Mouse (Mus musculus): ENCODE data around the gene Xrn1. TPM values are rescaled to one million over a fixed set of nuclear protein-coding genes. Genes with fewer than 3 reads are reported as not detected.

Xrn1 gene
- total RNA-seq, 2 experiments from 2014 or later: 26.2 to 27.4 TPM

GRCm38 (mm10) chr9:95979896-95980295 lies 25.3 kb downstream of the Xrn1 start:
- DNase-seq (ENCODE audit: extremely low spot score in 1 of 2, low spot score in 2 of 2): no peak
- Histone ChIP-seq H3K27ac (no peak overlapping the region), H3K4me3 (no peak overlapping the region)
- no peak for TF ChIP-seq CTCF (IDR thresholded peaks at IDR 0.05)
- intact Hi-C loops (cut with DNase I): no loop called here

DNA sequence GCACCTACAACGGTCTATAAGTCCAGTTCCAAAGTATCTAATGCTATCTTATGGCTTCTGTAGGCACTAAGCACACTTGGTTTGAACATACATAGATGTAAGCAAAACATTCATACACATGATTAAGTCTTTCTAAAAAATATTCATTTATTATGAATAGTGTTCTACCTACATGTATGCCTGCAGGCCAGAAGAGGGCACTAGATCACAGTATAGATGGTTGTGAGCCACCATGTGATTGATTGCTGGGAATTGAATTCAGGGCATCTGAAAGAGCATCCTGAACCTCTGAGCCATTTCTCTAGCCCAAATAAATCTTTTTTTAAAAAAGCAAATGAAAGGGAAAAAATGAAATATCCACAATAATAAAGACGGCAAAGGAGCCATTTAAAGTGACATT lies 37.7 kb downstream of the Xrn1 start:
- no peak overlapping the region for H3K4me3 ChIP-seq
- TF ChIP-seq CTCF (IDR thresholded peaks at IDR 0.05): peak; percentile 8
- no peak for DNase-seq (ENCODE audit: extremely low spot score in 1 of 2, low spot score in 2 of 2)
- H3K27ac ChIP-seq: no peak overlapping the region
- intact Hi-C loops (cut with DNase I): loop anchor here (10.0 kb wide), 1 partner anchor 117 kb away; no protein-coding TSS in a partner anchor

DNA sequence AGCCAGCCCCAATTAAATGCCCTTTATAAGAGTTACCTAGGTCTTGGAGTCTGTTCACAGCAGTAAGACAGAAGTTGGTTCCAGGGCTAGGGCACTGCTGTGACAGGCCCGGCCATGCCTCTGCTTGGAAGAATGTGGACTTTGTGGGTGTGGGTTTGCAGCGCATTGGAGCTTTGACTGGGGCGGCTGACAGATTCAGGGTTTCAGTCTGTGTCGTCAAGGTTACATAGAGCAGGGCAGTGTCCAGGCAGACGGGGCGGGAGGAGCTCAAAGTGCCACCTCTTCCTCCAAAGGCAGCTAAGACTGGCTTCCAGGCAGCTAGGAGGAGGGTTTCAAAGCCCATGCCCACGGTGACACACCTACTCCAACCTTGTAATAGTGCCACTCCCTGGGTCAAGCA lies 49.9 kb downstream of the Xrn1 start:
- intact Hi-C loops (cut with DNase I): no loop called here
- Histone ChIP-seq H3K27ac (no peak overlapping the region), H3K4me3 (no peak overlapping the region)
- DNase-seq (ENCODE audit: extremely low spot score in 1 of 2, low spot score in 2 of 2): no peak
- TF ChIP-seq CTCF (IDR thresholded peaks at IDR 0.05): no peak

DNA sequence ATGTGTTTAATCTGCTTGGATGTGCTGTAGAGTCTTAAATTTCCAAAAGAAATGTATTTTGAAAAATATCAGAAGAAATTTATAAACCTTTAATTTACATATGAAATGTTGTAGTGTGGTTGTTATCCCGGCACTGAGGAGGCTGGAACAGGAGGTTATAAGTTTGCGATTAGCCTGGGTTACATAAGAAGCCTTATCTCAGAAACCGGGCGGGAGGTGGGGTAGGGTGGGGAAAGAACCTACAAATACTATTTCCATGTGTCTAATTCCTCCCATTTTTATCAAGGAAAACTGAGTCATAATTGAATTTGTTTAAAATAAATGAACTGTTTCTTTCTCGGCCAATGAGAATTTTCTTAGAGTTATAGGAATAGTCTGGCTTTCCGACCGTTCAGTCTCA lies 56.1 kb downstream of the Xrn1 start:
- no peak for TF ChIP-seq CTCF (IDR thresholded peaks at IDR 0.05)
- Histone ChIP-seq H3K4me3 (no peak overlapping the region), H3K27ac (no peak overlapping the region)
- intact Hi-C loops (cut with DNase I): no loop called here
- no peak for DNase-seq (ENCODE audit: extremely low spot score in 1 of 2, low spot score in 2 of 2)

GRCm38 (mm10) chr9:96023921-96024320 lies 69.4 kb downstream of the Xrn1 start:
- TF ChIP-seq CTCF (IDR thresholded peaks at IDR 0.05): no peak
- no peak overlapping the region for H3K4me3 ChIP-seq
- H3K27ac ChIP-seq: no peak overlapping the region
- intact Hi-C loops (cut with DNase I): no loop called here
- DNase-seq (ENCODE audit: extremely low spot score in 1 of 2, low spot score in 2 of 2): no peak

DNA sequence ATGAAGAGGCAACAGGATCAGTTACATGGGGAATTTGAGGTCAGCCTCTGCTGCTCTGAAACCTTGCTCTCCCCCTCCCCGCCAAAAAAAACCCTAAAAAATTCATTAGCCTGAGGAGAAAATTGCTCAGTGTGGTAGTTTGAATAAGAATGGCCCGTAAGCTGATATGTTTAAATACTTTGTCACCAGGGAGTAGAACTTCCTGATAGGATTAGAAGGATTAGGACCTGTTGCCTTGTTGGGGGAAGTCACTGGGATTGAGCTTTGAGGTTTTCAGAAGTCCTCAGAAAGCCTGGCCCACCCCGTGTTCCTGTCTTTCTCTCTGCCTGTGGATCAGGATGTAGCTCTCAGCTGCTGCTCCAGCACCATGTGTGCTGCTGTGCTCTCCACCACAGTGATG lies 73.4 kb downstream of the Xrn1 start:
- no peak for TF ChIP-seq CTCF (IDR thresholded peaks at IDR 0.05)
- no peak for DNase-seq (ENCODE audit: extremely low spot score in 1 of 2, low spot score in 2 of 2)
- intact Hi-C loops (cut with DNase I): no loop called here
- Histone ChIP-seq H3K27ac (no peak overlapping the region), H3K4me3 (no peak overlapping the region)

DNA sequence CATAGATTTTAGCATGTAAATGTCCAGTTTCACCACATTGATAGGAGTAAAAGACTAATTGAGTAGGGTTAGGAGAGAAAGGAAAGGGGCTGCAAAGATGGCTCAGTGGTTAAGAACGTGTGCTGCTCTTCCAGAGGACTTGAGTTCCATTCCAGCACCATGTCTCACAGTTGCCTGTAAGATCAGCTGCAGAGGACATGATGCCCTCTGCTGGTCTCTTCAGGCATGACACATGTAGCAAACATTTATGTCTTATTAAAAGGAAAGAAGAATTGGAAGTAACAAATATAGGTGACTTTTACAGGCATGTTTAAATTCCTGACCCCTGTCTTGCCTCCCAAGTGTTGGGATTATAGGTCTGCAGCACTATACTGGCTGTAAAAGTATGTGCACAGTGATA lies 74.3 kb downstream of the Xrn1 start:
- Histone ChIP-seq H3K27ac (no peak overlapping the region), H3K4me3 (no peak overlapping the region)
- intact Hi-C loops (cut with DNase I): no loop called here
- DNase-seq (ENCODE audit: extremely low spot score in 1 of 2, low spot score in 2 of 2): peak in 1 of 2 experiments; percentile 29
- peak; percentile 70 for TF ChIP-seq CTCF (IDR thresholded peaks at IDR 0.05)

- intact Hi-C loops (cut with DNase I): no loop called here
- no peak for TF ChIP-seq CTCF (IDR thresholded peaks at IDR 0.05)
These were observed 75.3 kb downstream of the Xrn1 start for GRCm38 (mm10) chr9:96029886-96030285.

DNA sequence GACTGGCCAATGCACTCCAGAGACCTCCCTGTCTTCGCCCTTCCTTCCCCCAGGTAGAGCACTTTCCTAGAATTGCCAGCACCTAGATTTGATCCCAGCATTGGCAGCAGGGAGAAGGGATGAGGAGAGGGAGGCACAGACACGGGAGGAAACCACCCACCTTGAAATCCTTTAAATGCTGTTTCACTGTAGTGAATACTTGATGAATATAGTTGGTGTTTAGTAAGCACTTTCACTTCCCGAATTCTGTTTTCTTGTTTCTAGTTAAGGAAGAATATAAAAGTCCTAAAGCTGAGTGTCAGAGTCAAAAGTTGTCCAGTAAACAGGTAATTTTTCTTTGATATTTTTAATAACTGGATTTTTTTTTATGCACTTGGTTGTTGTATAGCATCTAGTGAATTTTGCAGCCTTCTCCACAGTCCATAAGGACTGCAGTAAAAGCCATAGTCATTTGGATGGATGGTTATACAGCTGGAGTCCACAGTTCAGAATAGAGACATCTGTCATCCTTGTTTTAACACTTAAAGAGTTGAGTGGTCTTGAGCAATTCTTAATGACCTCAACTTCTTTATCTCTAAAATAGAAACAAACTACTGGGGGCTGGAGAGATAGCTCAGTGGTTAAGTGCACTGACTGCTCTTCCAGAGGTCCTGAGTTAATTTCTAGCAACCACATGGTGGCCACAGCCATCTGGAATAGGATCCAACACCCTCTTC lies 81.0 kb downstream of the Xrn1 start:
- H3K4me3 ChIP-seq: no peak overlapping the region
- intact Hi-C loops (cut with DNase I): no loop called here
- H3K27ac ChIP-seq: no peak overlapping the region
- no peak for TF ChIP-seq CTCF (IDR thresholded peaks at IDR 0.05)
- DNase-seq (ENCODE audit: extremely low spot score in 1 of 2, low spot score in 2 of 2): no peak

More at GRCm38 (mm10) chr9:96029886-96030285, 75.3 kb downstream of the Xrn1 start:
- no peak for DNase-seq (ENCODE audit: extremely low spot score in 1 of 2, low spot score in 2 of 2)
- Histone ChIP-seq H3K4me3 (no peak overlapping the region), H3K27ac (no peak overlapping the region)

- no peak for DNase-seq (ENCODE audit: extremely low spot score in 1 of 2, low spot score in 2 of 2)
- intact Hi-C loops (cut with DNase I): no loop called here
- H3K27ac ChIP-seq: no peak overlapping the region
- no peak for TF ChIP-seq CTCF (IDR thresholded peaks at IDR 0.05)
- no peak overlapping the region for H3K4me3 ChIP-seq
These were observed 89.7 kb downstream of the Xrn1 start for GRCm38 (mm10) chr9:96044214-96044613.

DNA sequence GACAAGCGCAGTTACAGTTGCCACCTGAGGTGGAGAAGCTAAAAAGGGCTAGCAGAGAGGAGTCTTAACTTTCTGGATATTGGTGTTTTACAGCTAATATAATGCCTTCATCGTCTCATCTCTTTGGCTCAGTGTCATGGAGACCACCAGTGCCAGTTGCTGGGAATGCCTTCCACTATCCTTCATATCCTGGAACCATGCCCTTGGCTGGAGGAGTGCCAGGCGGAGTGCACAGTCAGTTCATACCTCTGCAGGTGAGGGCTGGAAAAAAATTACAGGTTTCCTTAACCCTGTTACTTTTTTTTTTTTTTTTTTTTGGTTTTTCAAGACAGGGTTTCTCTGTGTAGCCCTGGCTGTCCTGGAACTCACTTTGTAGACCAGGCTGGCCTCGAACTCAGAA lies 96.9 kb downstream of the Xrn1 start:
- intact Hi-C loops (cut with DNase I): no loop called here
- DNase-seq (ENCODE audit: extremely low spot score in 1 of 2, low spot score in 2 of 2): no peak
- no peak for TF ChIP-seq CTCF (IDR thresholded peaks at IDR 0.05)
- no peak overlapping the region for H3K27ac ChIP-seq
- H3K4me3 ChIP-seq: no peak overlapping the region

DNA sequence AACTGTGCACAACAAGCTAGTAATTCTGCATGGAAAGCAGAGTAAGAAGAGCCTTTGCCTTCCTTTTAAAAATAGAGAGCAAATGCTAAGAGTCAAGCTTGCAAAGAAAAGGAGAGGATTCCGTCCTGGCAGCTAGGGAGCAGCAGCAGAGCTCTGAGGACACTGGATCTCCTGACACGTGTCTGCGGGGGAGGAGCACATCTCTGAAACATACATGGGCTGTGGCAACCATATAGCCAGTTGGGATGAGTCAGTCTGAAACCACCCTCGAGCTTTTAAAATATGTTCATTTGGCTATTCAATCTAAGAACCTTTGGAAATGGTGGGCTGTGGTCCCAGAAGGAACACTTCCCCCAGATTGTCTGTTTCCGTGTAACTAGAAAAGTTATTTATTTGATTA lies 100.3 kb downstream of the Xrn1 start:
- intact Hi-C loops (cut with DNase I): loop anchor here (5.0 kb wide), 1 partner anchor 77 kb away; no protein-coding TSS in a partner anchor
- peak; percentile 17 for TF ChIP-seq CTCF (IDR thresholded peaks at IDR 0.05)
- no peak overlapping the region for H3K27ac ChIP-seq
- peak; percentile 18 to 19 for DNase-seq (ENCODE audit: extremely low spot score in 1 of 2, low spot score in 2 of 2)
- H3K4me3 ChIP-seq: no peak overlapping the region

Data from left cerebral cortex, adult 2 months (tissue).